Mouse (Mus musculus): Measurements from ENCODE around the gene Sema3a. TPM values are rescaled to one million over a fixed set of nuclear protein-coding genes. Genes with fewer than 3 reads are reported as not detected.

Sema3a gene
- total RNA-seq, 2 experiments from 2014 or later = not detected

DNA sequence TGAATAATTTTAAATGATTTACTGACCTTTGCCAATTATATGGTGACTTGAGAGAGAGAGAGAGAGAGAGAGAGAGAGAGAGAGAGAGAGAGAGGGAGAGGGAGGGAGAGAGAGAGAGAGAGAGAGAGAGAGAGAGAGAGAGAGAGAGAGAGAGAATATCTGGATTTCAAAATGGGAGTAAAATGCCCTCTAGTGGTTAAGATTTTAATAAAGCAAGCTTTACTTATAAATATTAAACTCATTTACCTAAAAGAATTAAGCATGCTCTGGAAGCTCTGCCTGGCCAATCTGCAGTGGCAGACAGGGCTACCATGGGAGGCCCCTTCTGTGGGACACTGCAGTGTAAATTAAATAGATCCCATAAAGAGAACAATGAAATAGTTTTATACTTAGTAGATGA is 505.5 kb downstream of the Sema3a start:
- ATAC-seq (replicated peaks; ENCODE audit: low FRiP score, poor library complexity, severe bottlenecking) = no peak

- ATAC-seq (replicated peaks; ENCODE audit: low FRiP score, poor library complexity, severe bottlenecking) = no peak
These were observed 511.0 kb downstream of the Sema3a start for GRCm38 (mm10) chr5:13636237-13636636.

Measured in erythroblast, adult 5-6 weeks (primary cell).